Mouse (Mus musculus): ENCODE measurements at regions not wholly inside any gene's neighbourhood (a gene's known extent, or its start where the extent isn't known, plus 50 kb on each side); places are given as distances from the start of the nearest gene placed in this dataset.

DNA sequence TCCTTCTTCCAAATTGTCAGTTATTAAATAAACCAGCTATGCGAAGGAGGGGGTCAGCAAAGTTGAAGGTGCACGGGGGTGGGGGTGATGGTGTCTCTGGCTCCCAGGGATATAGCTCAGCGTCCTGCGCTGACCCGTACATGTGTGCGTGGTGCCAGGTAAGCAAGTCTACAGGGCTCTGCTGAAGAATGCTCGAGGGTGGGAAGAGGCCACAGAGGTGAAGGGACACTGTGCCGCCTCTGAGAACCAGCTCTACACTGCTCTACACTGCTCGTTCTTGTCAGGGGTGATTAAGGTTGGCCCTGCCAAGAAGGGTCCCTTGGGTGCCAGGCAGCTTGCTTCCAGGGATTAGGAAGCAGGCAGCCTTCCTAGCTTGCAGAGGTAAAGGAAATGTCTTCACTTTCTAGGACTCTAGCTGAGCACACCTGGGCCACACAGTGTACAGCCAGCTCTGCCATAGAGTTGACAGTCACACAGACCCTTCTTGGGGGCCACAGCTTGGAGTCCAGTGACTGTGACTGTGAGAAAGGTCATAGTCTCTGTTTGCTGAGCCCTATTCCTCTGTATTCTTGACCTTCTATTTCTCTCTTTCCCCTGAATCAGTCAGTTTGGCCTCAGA, 64.7 kb upstream of the Gm11733 start:
- no peaks in the 10 kb centered on the region for H3K36me3 ChIP-seq (ENCODE audit: control insufficient read depth, insufficient read depth, low read length)
- no peaks in the 10 kb centered on the region for H3K27me3 ChIP-seq (ENCODE audit: control insufficient read depth, insufficient read depth, low read length)
- no peak for DNase-seq
- WGBS: 80% methylated on average over 9 of the region's 9 CpGs
- peaks cover 23% of the 10 kb centered on the region for H3K4me1 ChIP-seq (ENCODE audit: control insufficient read depth, insufficient read depth, low read length)
- H3K9ac ChIP-seq (replicated peaks; ENCODE audit: low read length): no peak overlapping the region
- no peak overlapping the region for H3K4me2 ChIP-seq (ENCODE audit: low read length)
- no peak for ATAC-seq (ENCODE audit: low FRiP score, low TSS enrichment)
- no peak overlapping the region for H3K27ac ChIP-seq (replicated peaks; ENCODE audit: low read depth, low read length)
- H3K9me3 ChIP-seq (ENCODE audit: control insufficient read depth, low read length): no peaks in the 10 kb centered on the region
- no peak overlapping the region for H3K4me3 ChIP-seq (replicated peaks; ENCODE audit: low read depth, low read length)

- Histone ChIP-seq H3K36me3 (ENCODE audit: control insufficient read depth, insufficient read depth, low read length) (no peaks in the 10 kb centered on the region), H3K4me2 (ENCODE audit: low read length) (no peak overlapping the region), H3K27ac (replicated peaks; ENCODE audit: low read depth, low read length) (no peak overlapping the region), H3K9me3 (ENCODE audit: control insufficient read depth, low read length) (no peaks in the 10 kb centered on the region), H3K27me3 (ENCODE audit: control insufficient read depth, insufficient read depth, low read length) (no peaks in the 10 kb centered on the region), H3K9ac (replicated peaks; ENCODE audit: low read length) (no peak overlapping the region), H3K4me3 (replicated peaks; ENCODE audit: low read depth, low read length) (no peak overlapping the region), H3K4me1 (ENCODE audit: control insufficient read depth, insufficient read depth, low read length) (0 out of 2 replicates have a peak, but pooled peaks cover 5% of the 10 kb centered on the region)
- ATAC-seq (ENCODE audit: low FRiP score, low TSS enrichment): no peak
- no peak for DNase-seq
- 86% methylated on average over 6 of the region's 6 CpGs for WGBS
These were observed 61.5 kb upstream of the Gm11733 start for GRCm38 (mm10) chr11:117422713-117423112.

GRCm38 (mm10) chr11:117423422-117423821, 60.7 kb upstream of the Gm11733 start:
- Histone ChIP-seq H3K4me2 (ENCODE audit: low read length) (no peak overlapping the region), H3K9ac (replicated peaks; ENCODE audit: low read length) (no peak overlapping the region), H3K27me3 (ENCODE audit: control insufficient read depth, insufficient read depth, low read length) (no peaks in the 10 kb centered on the region), H3K9me3 (ENCODE audit: control insufficient read depth, low read length) (no peaks in the 10 kb centered on the region), H3K36me3 (ENCODE audit: control insufficient read depth, insufficient read depth, low read length) (no peaks in the 10 kb centered on the region), H3K4me3 (replicated peaks; ENCODE audit: low read depth, low read length) (no peak overlapping the region), H3K4me1 (ENCODE audit: control insufficient read depth, insufficient read depth, low read length) (0 out of 2 replicates have a peak, but pooled peaks cover 5% of the 10 kb centered on the region), H3K27ac (replicated peaks; ENCODE audit: low read depth, low read length) (no peak overlapping the region)
- ATAC-seq (ENCODE audit: low FRiP score, low TSS enrichment) (no peak), DNase-seq (no peak)
- WGBS: 97% methylated on average over 2 of the region's 2 CpGs

- no peak overlapping the region for H3K27ac ChIP-seq (replicated peaks; ENCODE audit: low read depth, low read length)
- 65% methylated on average over 8 of the region's 9 CpGs for whole genome bisulfite sequencing
- no peaks in the 10 kb centered on the region for H3K36me3 ChIP-seq (ENCODE audit: control insufficient read depth, insufficient read depth, low read length)
- no peaks in the 10 kb centered on the region for H3K9me3 ChIP-seq (ENCODE audit: control insufficient read depth, low read length)
- H3K4me3 ChIP-seq (replicated peaks; ENCODE audit: low read depth, low read length): no peak overlapping the region
- H3K27me3 ChIP-seq (ENCODE audit: control insufficient read depth, insufficient read depth, low read length): no peaks in the 10 kb centered on the region
- DNase-seq: no peak
- no peak overlapping the region for H3K4me2 ChIP-seq (ENCODE audit: low read length)
- H3K9ac ChIP-seq (replicated peaks; ENCODE audit: low read length): no peak overlapping the region
- peaks cover 15% of the 10 kb centered on the region for H3K4me1 ChIP-seq (ENCODE audit: control insufficient read depth, insufficient read depth, low read length)
- no peak for ATAC-seq (ENCODE audit: low FRiP score, low TSS enrichment)
These were observed 58.7 kb upstream of the Gm11733 start for GRCm38 (mm10) chr11:117425466-117425865.

DNA sequence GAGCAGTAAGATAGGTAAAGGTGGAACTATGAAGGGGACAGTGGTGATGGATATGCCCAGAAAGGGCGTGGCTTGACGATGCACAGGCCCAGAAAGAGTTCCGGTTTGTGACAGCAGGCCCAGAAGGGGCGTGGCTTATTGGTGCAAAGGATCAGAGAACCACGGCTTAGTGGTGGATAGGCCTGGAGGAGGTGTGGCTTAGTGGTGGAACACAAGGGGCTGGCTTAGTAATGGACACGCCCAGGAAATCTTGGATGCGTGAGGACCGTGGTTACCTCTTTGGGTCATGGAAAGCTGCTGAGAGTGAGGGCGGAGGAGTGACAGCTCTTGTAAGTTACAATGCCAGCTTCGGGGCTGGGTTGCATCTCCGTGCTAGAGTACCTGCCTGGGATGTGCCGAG, 58.2 kb upstream of the Gm11733 start:
- Histone ChIP-seq H3K4me1 (ENCODE audit: control insufficient read depth, insufficient read depth, low read length) (peaks cover 16% of the 10 kb centered on the region), H3K27me3 (ENCODE audit: control insufficient read depth, insufficient read depth, low read length) (no peaks in the 10 kb centered on the region), H3K9ac (replicated peaks; ENCODE audit: low read length) (no peak overlapping the region), H3K9me3 (ENCODE audit: control insufficient read depth, low read length) (no peaks in the 10 kb centered on the region), H3K27ac (replicated peaks; ENCODE audit: low read depth, low read length) (no peak overlapping the region), H3K36me3 (ENCODE audit: control insufficient read depth, insufficient read depth, low read length) (no peaks in the 10 kb centered on the region), H3K4me2 (ENCODE audit: low read length) (no peak overlapping the region), H3K4me3 (replicated peaks; ENCODE audit: low read depth, low read length) (no peak overlapping the region)
- DNase-seq (peak; percentile 28), ATAC-seq (ENCODE audit: low FRiP score, low TSS enrichment) (peak; percentile 24; the same call in 1 of the 2 replicates)
- WGBS: 36% methylated on average over 12 of the region's 12 CpGs

DNA sequence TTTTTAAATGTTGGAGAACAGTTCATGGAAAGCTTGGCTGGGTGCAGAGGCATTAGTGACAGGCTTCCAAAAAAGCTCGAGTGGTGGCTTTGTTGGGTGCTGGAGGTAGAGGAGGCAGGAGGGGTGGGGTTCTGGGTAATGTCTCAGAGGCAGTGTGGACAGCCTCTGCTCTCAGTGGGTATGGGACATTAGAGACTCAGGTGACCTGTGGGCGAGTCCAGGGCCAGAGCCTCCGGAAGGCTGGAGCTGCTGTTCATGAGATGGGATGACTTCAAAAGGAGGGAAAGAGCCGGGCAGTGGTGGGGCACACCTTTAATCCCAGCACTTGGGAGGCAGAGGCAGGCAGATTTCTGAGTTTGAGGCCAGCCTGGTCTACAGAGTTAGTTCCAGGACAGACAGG, 57.5 kb upstream of the Gm11733 start:
- WGBS: 85% methylated on average over 4 of the region's 4 CpGs
- Histone ChIP-seq H3K4me2 (ENCODE audit: low read length) (no peak overlapping the region), H3K9ac (replicated peaks; ENCODE audit: low read length) (no peak overlapping the region), H3K9me3 (ENCODE audit: control insufficient read depth, low read length) (no peaks in the 10 kb centered on the region), H3K27me3 (ENCODE audit: control insufficient read depth, insufficient read depth, low read length) (no peaks in the 10 kb centered on the region), H3K27ac (replicated peaks; ENCODE audit: low read depth, low read length) (no peak overlapping the region), H3K36me3 (ENCODE audit: control insufficient read depth, insufficient read depth, low read length) (no peaks in the 10 kb centered on the region), H3K4me3 (replicated peaks; ENCODE audit: low read depth, low read length) (no peak overlapping the region), H3K4me1 (ENCODE audit: control insufficient read depth, insufficient read depth, low read length) (peaks cover 16% of the 10 kb centered on the region)
- DNase-seq: no peak
- no peak for ATAC-seq (ENCODE audit: low FRiP score, low TSS enrichment)

DNA sequence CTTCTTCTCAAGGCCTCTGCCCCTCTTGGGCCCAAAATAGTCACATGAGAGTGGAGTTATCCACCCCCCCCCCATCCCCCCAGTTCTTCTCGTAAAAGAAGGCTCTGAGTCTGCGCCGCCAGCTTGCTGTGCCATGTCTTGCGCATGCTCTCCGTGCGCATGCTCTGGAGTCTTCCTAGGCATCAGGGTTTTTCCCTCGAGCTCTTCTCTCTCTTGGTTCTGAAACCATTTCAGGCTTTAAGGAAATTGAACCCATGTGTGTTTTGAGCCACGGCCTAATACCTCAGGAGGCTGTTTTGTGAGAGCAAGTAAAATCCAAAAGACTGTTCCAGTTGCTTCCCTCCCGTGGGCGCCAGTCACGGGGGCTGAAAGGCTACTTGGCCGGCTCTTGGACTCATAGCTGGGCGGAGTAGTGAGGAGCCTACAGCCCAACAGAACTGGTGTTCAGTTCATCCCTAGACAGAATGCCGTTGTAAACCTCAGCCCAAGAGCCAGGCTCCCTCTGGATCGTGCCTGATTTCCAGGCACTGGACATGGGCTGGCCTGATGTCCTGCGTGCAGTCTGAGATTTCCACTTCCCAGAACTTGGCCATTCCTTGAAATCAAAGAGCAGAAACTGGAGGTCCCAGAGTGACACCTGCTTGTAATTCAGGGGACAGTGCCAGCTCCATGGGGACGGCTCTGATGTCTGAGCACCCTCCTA, 56.2 kb upstream of the Gm11733 start:
- H3K4me1 ChIP-seq (ENCODE audit: control insufficient read depth, insufficient read depth, low read length): peaks cover 16% of the 10 kb centered on the region
- no peak overlapping the region for H3K4me2 ChIP-seq (ENCODE audit: low read length)
- H3K36me3 ChIP-seq (ENCODE audit: control insufficient read depth, insufficient read depth, low read length): no peaks in the 10 kb centered on the region
- DNase-seq (no peak), ATAC-seq (ENCODE audit: low FRiP score, low TSS enrichment) (no peak)
- H3K9me3 ChIP-seq (ENCODE audit: control insufficient read depth, low read length): no peaks in the 10 kb centered on the region
- no peak overlapping the region for H3K27ac ChIP-seq (replicated peaks; ENCODE audit: low read depth, low read length)
- no peak overlapping the region for H3K9ac ChIP-seq (replicated peaks; ENCODE audit: low read length)
- 85% methylated on average over 17 of the region's 17 CpGs for WGBS
- no peaks in the 10 kb centered on the region for H3K27me3 ChIP-seq (ENCODE audit: control insufficient read depth, insufficient read depth, low read length)
- H3K4me3 ChIP-seq (replicated peaks; ENCODE audit: low read depth, low read length): no peak overlapping the region

- no peak overlapping the region for H3K4me2 ChIP-seq (ENCODE audit: low read length)
- DNase-seq: peak; percentile 79
- H3K4me3 ChIP-seq (replicated peaks; ENCODE audit: low read depth, low read length): no peak overlapping the region
- peak overlapping the region; percentile 72 for H3K27ac ChIP-seq (replicated peaks; ENCODE audit: low read depth, low read length)
- ATAC-seq (ENCODE audit: low FRiP score, low TSS enrichment): no peak; the same call in 1 of the 2 replicates
- peaks cover 16% of the 10 kb centered on the region for H3K4me1 ChIP-seq (ENCODE audit: control insufficient read depth, insufficient read depth, low read length)
- H3K36me3 ChIP-seq (ENCODE audit: control insufficient read depth, insufficient read depth, low read length): no peaks in the 10 kb centered on the region
- H3K27me3 ChIP-seq (ENCODE audit: control insufficient read depth, insufficient read depth, low read length): no peaks in the 10 kb centered on the region
- WGBS: 47% methylated on average over 10 of the region's 10 CpGs
- H3K9me3 ChIP-seq (ENCODE audit: control insufficient read depth, low read length): no peaks in the 10 kb centered on the region
- no peak overlapping the region for H3K9ac ChIP-seq (replicated peaks; ENCODE audit: low read length)
These were observed 54.8 kb upstream of the Gm11733 start for GRCm38 (mm10) chr11:117429326-117429752.

GRCm38 (mm10) chr11:117429894-117430293, 54.3 kb upstream of the Gm11733 start:
- DNase-seq (no peak), ATAC-seq (ENCODE audit: low FRiP score, low TSS enrichment) (no peak)
- Histone ChIP-seq H3K27ac (replicated peaks; ENCODE audit: low read depth, low read length) (peak overlapping the region; percentile 72), H3K4me1 (ENCODE audit: control insufficient read depth, insufficient read depth, low read length) (peaks cover 16% of the 10 kb centered on the region), H3K36me3 (ENCODE audit: control insufficient read depth, insufficient read depth, low read length) (no peaks in the 10 kb centered on the region), H3K4me3 (replicated peaks; ENCODE audit: low read depth, low read length) (no peak overlapping the region), H3K27me3 (ENCODE audit: control insufficient read depth, insufficient read depth, low read length) (no peaks in the 10 kb centered on the region), H3K9ac (replicated peaks; ENCODE audit: low read length) (no peak overlapping the region), H3K9me3 (ENCODE audit: control insufficient read depth, low read length) (no peaks in the 10 kb centered on the region), H3K4me2 (ENCODE audit: low read length) (no peak overlapping the region)
- 59% methylated on average over 8 of the region's 8 CpGs for WGBS

Measured in midbrain, embryonic 14.5 days (tissue).